Mouse (Mus musculus): ENCODE measurements around the gene Brms1l. TPM values are rescaled to one million over a fixed set of nuclear protein-coding genes. Genes with fewer than 3 reads are reported as not detected.

Gene Brms1l
- polyA plus RNA-seq, 1 experiment from 2014 or later: 49.2 TPM

DNA sequence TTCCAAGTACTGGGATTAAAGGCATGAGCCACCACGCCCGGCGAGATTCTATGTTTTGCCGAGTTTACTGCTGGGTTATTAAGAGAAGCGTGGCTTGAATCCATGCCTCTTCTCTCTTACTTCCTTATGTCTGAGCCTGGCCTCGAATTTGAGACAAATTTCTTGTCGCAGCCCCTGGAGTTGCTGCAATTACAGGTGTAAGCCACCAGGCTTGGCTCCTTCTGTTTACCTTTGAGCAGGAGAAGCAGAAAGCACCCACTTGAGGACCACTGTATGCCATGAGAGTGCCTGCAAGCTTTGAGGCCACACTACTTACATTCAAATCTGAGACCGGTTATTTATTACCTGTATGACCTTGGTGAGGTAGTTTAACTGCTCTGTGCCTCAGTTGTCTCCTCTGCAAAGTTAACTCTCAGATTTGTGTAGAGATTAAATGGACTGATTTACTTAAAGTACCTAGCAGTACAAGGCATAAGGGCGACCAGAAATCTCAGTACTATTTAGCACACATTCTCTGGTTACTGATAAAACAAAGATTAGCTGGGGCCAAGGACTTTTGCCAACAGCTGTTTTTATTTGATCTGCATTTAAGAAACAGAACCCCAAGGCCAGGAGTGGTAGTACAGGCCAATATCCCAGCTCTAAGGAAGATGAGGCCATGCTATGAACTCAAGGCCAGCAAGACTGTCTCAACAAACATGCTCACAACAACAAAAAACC is 2.1 kb upstream of the Brms1l start:
- no peaks in the 10 kb centered on the region for H3K36me3 ChIP-seq (ENCODE audit: insufficient read depth)
- no peak overlapping the region for H3K4me2 ChIP-seq
- H3K27me3 ChIP-seq (ENCODE audit: insufficient read depth, low read length): no peaks in the 10 kb centered on the region
- no peaks in the 10 kb centered on the region for H3K4me1 ChIP-seq (ENCODE audit: insufficient read depth)
- no peaks in the 10 kb centered on the region for H3K9me3 ChIP-seq (ENCODE audit: low read depth, low read length)
- ATAC-seq (ENCODE audit: insufficient read depth): no peak
- H3K4me3 ChIP-seq (ENCODE audit: low read depth, low read length): no peak overlapping the region
- H3K27ac ChIP-seq (ENCODE audit: low read depth): no peak overlapping the region
- 51% methylated on average over 9 of the region's 9 CpGs for WGBS
- DNase-seq: peak; percentile 27
- TF ChIP-seq CTCF (IDR thresholded peaks at IDR 0.05; ENCODE audit: low read depth): no peak; the same call in 1 of the 2 replicates
- no peak overlapping the region for H3K9ac ChIP-seq

DNA sequence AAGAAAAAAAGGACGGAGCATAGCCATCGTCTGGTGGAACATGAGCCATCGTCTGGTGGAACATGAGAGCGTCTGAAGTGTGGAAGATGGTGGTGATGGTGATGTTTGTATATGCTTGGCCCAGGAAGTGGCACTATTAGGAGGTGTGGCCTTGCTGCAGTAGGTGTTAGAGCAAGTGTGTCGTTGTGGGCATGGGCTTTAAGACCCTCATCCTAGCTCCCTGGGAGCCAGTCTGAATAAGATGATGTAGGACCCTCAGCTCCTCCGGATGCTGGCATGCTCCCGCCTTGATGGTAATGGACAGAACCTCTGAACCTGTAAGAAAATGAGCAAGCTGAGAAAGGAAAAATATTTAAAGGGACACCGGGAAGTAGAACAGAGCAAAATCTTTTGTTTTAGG is 1.2 kb upstream of the Brms1l start:
- Histone ChIP-seq H3K36me3 (ENCODE audit: insufficient read depth) (no peaks in the 10 kb centered on the region), H3K9ac (no peak overlapping the region), H3K27ac (ENCODE audit: low read depth) (no peak overlapping the region), H3K9me3 (ENCODE audit: low read depth, low read length) (no peaks in the 10 kb centered on the region), H3K4me3 (ENCODE audit: low read depth, low read length) (no peak overlapping the region), H3K4me2 (no peak overlapping the region), H3K4me1 (ENCODE audit: insufficient read depth) (no peaks in the 10 kb centered on the region), H3K27me3 (ENCODE audit: insufficient read depth, low read length) (no peaks in the 10 kb centered on the region)
- WGBS: 69% methylated on average over 8 of the region's 8 CpGs
- ATAC-seq (ENCODE audit: insufficient read depth) (no peak), DNase-seq (no peak)
- TF ChIP-seq CTCF (IDR thresholded peaks at IDR 0.05; ENCODE audit: low read depth): no peak

DNA sequence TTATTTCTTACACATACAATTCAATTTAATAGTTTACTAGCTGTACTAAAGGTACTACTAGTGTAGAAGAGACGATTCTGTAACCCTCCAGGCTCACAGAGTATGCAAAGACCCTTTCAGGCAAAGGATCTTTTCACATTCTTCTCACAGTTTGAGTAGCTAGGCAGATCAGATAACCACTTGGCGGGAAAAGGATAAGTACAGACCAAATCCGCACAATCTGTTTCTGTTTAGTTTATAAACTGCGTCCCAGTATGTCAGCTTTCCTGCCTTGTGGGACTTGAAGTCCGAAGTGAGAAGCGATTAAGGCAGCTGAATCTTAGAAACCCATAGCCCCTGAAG is 296 bp upstream of the Brms1l start:
- WGBS: 1% methylated on average over 6 of the region's 6 CpGs
- DNase-seq (no peak), ATAC-seq (ENCODE audit: insufficient read depth) (no peak)
- Histone ChIP-seq H3K9me3 (ENCODE audit: low read depth, low read length) (no peaks in the 10 kb centered on the region), H3K9ac (peak overlapping the region; percentile 36; the same call in 1 of the 2 replicates), H3K4me1 (ENCODE audit: insufficient read depth) (no peaks in the 10 kb centered on the region), H3K27ac (ENCODE audit: low read depth) (peak overlapping the region; percentile 78), H3K27me3 (ENCODE audit: insufficient read depth, low read length) (no peaks in the 10 kb centered on the region), H3K4me2 (peak overlapping the region; percentile 50), H3K4me3 (ENCODE audit: low read depth, low read length) (peak overlapping the region; percentile 78), H3K36me3 (ENCODE audit: insufficient read depth) (no peaks in the 10 kb centered on the region)
- TF ChIP-seq CTCF (IDR thresholded peaks at IDR 0.05; ENCODE audit: low read depth): no peak

DNA sequence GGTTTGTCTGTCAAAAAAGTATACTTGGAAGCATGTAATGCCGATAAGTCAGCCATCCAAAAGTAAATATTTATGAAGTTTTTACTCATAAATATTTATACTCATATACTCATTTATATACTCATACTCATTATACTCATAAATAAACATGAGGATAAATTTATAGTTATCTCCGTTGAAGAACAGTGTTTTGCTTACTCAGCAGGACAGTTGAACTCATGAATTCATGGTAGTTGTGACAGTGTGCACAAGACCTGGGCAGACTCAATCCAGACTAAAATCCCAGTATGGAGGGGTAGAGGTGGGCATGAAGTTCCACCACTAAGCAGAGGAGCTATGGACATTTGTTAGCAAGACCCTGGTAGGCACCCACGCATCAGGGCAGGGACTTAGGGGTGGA is 1.4 kb downstream of the Brms1l start:
- Histone ChIP-seq H3K9ac (no peak overlapping the region), H3K27ac (ENCODE audit: low read depth) (no peak overlapping the region), H3K4me2 (peak overlapping the region; percentile 72), H3K9me3 (ENCODE audit: low read depth, low read length) (no peaks in the 10 kb centered on the region), H3K36me3 (ENCODE audit: insufficient read depth) (peaks cover 13% of the 10 kb centered on the region), H3K4me3 (ENCODE audit: low read depth, low read length) (peak overlapping the region; percentile 78), H3K4me1 (ENCODE audit: insufficient read depth) (no peaks in the 10 kb centered on the region), H3K27me3 (ENCODE audit: insufficient read depth, low read length) (no peaks in the 10 kb centered on the region)
- WGBS: 40% methylated on average over 3 of the region's 3 CpGs
- ATAC-seq (ENCODE audit: insufficient read depth) (no peak), DNase-seq (no peak)
- TF ChIP-seq CTCF (IDR thresholded peaks at IDR 0.05; ENCODE audit: low read depth): no peak

DNA sequence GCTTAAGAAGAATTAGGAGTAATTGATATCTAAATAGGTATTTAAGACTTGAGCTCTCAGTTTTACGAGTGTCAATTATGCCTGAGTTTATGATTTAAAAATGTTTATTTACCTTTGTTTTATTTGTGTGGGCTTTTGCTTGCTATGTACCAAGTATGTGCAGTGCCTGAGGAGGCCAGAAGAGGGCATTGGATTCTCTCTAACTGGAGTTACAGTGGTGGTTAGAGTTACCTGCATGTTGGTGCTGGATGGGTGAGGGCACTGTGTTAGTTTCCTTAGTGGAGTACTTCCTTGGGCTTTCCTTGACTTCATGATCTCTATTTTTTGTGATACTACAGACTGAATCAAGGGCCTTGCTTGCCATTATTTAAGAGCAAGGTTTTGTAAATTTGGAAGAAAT is 10.6 kb downstream of the Brms1l start:
- Histone ChIP-seq H3K4me1 (ENCODE audit: insufficient read depth) (no peaks in the 10 kb centered on the region), H3K9me3 (ENCODE audit: low read depth, low read length) (no peaks in the 10 kb centered on the region), H3K36me3 (ENCODE audit: insufficient read depth) (peaks cover 53% of the 10 kb centered on the region), H3K4me3 (ENCODE audit: low read depth, low read length) (no peak overlapping the region), H3K4me2 (no peak overlapping the region), H3K27ac (ENCODE audit: low read depth) (no peak overlapping the region), H3K27me3 (ENCODE audit: insufficient read depth, low read length) (no peaks in the 10 kb centered on the region), H3K9ac (no peak overlapping the region)
- no peak for ATAC-seq (ENCODE audit: insufficient read depth)
- TF ChIP-seq CTCF (IDR thresholded peaks at IDR 0.05; ENCODE audit: low read depth): peak; percentile 55
- WGBS: 80% methylated on average over 1 of the region's 1 CpGs
- peak; percentile 43 for DNase-seq

DNA sequence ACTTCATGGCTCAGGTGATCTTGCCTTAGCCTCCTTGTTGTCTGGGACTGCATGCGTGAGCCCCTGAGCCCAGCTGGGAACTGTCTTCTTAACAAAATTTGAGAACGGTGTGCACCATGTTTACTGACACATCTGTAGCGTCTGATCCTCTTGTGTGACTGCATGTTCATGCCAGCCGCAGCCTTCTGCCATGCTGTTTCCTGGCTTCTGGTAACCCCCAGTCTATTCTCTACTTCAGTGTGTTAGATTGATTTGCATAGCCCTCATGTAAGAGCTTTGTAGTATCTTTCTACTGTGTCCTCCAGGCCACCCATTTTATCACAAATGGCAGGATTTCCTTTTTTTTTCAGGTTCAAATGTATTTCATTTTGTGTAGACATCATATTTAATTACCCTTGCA is 11.7 kb downstream of the Brms1l start:
- Histone ChIP-seq H3K9me3 (ENCODE audit: low read depth, low read length) (no peaks in the 10 kb centered on the region), H3K4me2 (no peak overlapping the region), H3K9ac (no peak overlapping the region), H3K27me3 (ENCODE audit: insufficient read depth, low read length) (no peaks in the 10 kb centered on the region), H3K4me3 (ENCODE audit: low read depth, low read length) (no peak overlapping the region), H3K36me3 (ENCODE audit: insufficient read depth) (peaks cover 52% of the 10 kb centered on the region), H3K27ac (ENCODE audit: low read depth) (no peak overlapping the region), H3K4me1 (ENCODE audit: insufficient read depth) (no peaks in the 10 kb centered on the region)
- ATAC-seq (ENCODE audit: insufficient read depth) (no peak), DNase-seq (no peak)
- no peak for TF ChIP-seq CTCF (IDR thresholded peaks at IDR 0.05; ENCODE audit: low read depth)
- 94% methylated on average over 4 of the region's 4 CpGs for WGBS

DNA sequence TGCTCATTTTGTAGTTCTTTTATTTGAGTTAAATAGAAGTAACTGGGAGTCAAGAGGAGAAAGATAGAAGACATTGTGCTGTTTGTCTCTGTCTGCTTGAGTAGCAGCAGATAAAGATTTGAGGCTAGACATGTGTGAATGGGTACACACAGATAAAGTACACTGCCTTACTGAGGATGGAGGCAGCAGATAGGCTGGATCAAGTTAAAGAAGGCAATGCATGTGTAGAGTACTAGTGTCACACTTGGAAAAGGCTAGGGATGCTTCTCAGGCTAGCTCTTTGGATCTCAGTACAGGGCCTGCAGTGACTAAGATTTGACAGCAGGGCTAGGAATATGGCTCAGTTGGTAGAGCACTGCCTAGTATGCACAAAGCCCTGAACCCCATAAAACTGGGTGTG is 14.5 kb downstream of the Brms1l start:
- Histone ChIP-seq H3K36me3 (ENCODE audit: insufficient read depth) (peaks cover 47% of the 10 kb centered on the region), H3K4me2 (no peak overlapping the region), H3K9ac (no peak overlapping the region), H3K4me3 (ENCODE audit: low read depth, low read length) (no peak overlapping the region), H3K9me3 (ENCODE audit: low read depth, low read length) (no peaks in the 10 kb centered on the region; the same call in 1 of the 2 replicates), H3K4me1 (ENCODE audit: insufficient read depth) (no peaks in the 10 kb centered on the region), H3K27ac (ENCODE audit: low read depth) (no peak overlapping the region), H3K27me3 (ENCODE audit: insufficient read depth, low read length) (no peaks in the 10 kb centered on the region)
- ATAC-seq (ENCODE audit: insufficient read depth) (no peak), DNase-seq (no peak)
- no peak for TF ChIP-seq CTCF (IDR thresholded peaks at IDR 0.05; ENCODE audit: low read depth)
